Mouse (Mus musculus): ENCODE measurements around the gene Minos1.

DNA sequence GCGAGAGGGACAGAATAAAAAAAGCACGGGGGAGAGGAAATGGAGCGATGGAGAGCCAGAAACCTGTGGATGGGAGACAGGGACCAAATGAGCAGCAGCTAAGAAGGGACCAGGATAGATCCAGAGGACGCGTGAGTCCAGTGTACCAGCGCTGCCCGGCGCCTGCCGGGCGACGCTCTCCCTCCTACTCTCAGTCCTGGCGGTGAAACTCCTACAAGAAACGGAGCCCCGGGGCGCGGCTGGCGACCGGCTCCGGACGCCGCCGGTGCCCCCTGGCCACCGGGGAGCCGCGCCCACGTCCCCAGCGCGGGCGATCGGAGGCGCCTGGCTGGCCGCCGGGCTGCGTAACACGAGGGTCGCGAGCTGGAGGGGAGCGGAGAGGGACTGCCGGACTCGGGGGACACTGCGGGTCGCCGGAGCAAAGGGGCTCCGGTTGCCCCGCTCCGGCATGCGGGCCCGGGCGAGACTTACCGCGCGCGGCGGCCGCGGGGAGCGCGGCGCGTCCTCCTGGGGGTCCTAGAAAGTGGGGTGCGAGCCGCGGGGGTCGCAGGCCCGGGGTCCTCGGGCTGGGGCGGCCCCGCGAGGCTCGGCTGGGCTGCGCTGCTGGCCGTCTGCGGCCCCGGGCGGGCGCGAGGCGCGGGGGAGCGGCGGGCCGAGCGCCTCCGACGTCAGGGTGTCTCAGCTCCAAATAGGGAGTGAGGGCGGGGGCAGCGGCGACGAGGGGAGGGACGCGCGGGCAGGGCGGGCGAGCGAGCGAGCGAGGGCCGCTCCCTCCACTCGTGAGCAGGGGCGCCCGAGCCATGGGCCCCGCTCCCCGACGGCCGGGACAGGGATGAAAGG is 38.3 kb downstream of the Minos1 start, which contains the start of gene Nbl1:
- TF ChIP-seq CTCF (IDR thresholded peaks at IDR 0.05; ENCODE audit: extremely low read depth, insufficient read depth, low read length): no peak
- TF ChIP-seq POLR2A (IDR thresholded peaks at IDR 0.05; ENCODE audit: extremely low read depth, insufficient read depth, low read length): no peak
